Mouse (Mus musculus) liver, postnatal 0 days (tissue): ENCODE results near the gene Nccrp1.

Source experiments
- CTCF ChIP-seq: sonication (generic); IDR thresholded peaks from 2 replicates; pipeline ENCODE4 v1.5.1; 2016; ENCODE audit warnings: antibody characterized with exemption, low read depth
- EP300 ChIP-seq: IDR thresholded peaks from 2 replicates; pipeline ENCODE4 v1.6.1; 2016; ENCODE audit warnings: antibody characterized with exemption, low read depth, mild to moderate bottlenecking

- TF ChIP-seq EP300 = peak; percentile 77
- TF ChIP-seq CTCF = no peak
Measured at GRCm38 (mm10) chr7:28581721-28582120, 34.7 kb upstream of the Nccrp1 start.
